Mouse (Mus musculus) liver, embryonic 14.5 days (tissue): ENCODE results near the gene AI467606.

Experiments
- CTCF ChIP-seq: IDR thresholded peaks from 2 replicates; pipeline ENCODE4 v1.5.1; 2016; ENCODE audit warnings: antibody characterized with exemption, low read depth, control low read depth
- EP300 ChIP-seq: IDR thresholded peaks from 2 replicates; pipeline ENCODE4 v1.6.1; 2016; ENCODE audit warnings: antibody characterized with exemption, low read depth

DNA sequence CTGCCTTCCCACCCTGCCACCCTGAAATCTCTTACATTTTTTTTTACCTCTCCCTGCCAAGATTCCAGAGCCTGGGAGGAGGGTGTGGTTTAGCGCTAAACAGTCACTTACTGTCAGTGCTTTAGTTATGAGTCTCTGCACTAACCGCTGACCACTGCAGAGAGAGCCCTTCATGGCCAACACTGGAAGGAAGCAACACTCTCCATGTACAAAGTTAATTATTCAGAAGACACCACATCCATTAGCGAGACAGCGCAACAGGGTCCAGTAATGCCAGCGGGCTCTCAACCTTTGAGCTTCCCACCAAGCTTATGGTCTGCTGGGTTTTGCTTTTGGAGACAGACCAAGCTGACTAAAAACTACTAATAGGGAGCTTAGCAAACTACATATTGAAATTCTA, 15.0 kb upstream of the AI467606 start:
- TF ChIP-seq CTCF (no peak), EP300 (no peak)
